Mouse (Mus musculus) myocyte (in vitro differentiated cells): ENCODE data around the gene Asic2.

ENCODE experiments used
- CEBPB ChIP-seq: IDR thresholded peaks from 2 replicates; pipeline ENCODE4 v1.6.1; 2011; ENCODE audit warnings: mild to moderate bottlenecking, moderate library complexity; ENCODE audit not compliant: poor library complexity, insufficient read depth, severe bottlenecking
- E2F4 ChIP-seq: IDR thresholded peaks from one replicate; pipeline ENCODE4 v1.6.1; 2011; ENCODE audit warnings: mild to moderate bottlenecking, control low read depth, moderate library complexity; ENCODE audit not compliant: insufficient read depth
- MAX ChIP-seq: IDR thresholded peaks from one replicate; pipeline ENCODE4 v1.6.1; 2011; ENCODE audit warnings: low read depth, mild to moderate bottlenecking, control low read depth
- MYOD1 ChIP-seq, 3 experiments: IDR thresholded peaks; one replicate each; pipeline ENCODE4 v1.6.1; 2011; ENCODE audit warnings: control low read depth in 2 of 3, low read depth in 2 of 3, mild to moderate bottlenecking in 2 of 3, moderate library complexity in 1 of 3; ENCODE audit not compliant: insufficient read length in 2 of 3, control insufficient read depth in 1 of 3
- MYOG ChIP-seq, 3 experiments: IDR thresholded peaks; one replicate each; pipeline ENCODE4 v1.6.1; 2011; ENCODE audit warnings: control low read depth in 2 of 3, low read depth in 2 of 3, mild to moderate bottlenecking in 2 of 3; ENCODE audit not compliant: insufficient read length in 2 of 3, control insufficient read depth in 1 of 3, insufficient read depth in 1 of 3
- POLR2A ChIP-seq: IDR thresholded peaks from one replicate; pipeline ENCODE4 v1.6.1; 2011; ENCODE audit warnings: low read depth, mild to moderate bottlenecking, control low read depth, moderate library complexity; ENCODE audit not compliant: insufficient read length
- POLR2AphosphoS2 ChIP-seq: IDR thresholded peaks from one replicate; pipeline ENCODE4 v1.6.1; 2011; ENCODE audit warnings: low read depth, control low read depth; ENCODE audit not compliant: insufficient read length
- REST ChIP-seq: IDR thresholded peaks from one replicate; pipeline ENCODE4 v1.6.1; 2011; ENCODE audit warnings: mild to moderate bottlenecking, control low read depth, moderate library complexity; ENCODE audit not compliant: insufficient read depth, insufficient read length
- USF1 ChIP-seq: IDR thresholded peaks from one replicate; pipeline ENCODE4 v1.6.1; 2011; ENCODE audit warnings: low read depth, mild to moderate bottlenecking, control low read depth, moderate library complexity

DNA sequence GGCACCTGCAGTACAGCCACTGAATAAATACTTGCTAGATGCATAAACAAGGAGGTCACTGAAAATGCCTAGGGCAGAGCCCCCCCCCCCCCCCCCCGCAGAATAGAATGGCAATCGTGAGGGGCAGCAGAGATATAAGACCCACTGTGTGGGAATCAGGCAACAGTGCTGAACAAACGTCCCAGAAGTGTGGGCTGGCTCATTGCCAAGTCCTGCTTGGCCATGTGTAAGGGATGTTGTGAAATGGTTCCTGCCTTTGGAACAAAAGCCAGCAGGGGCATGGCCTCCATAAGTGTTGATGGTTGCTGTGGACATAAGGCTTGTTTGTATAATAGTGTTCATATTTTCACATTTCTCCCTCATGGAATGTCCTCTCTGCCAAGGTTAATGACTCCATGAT, 487.1 kb downstream of the Asic2 start:
- TF ChIP-seq POLR2A (no peak), MYOD1 (IDR thresholded peaks at IDR 0.05; ENCODE audit: control insufficient read depth in 1 of 3, insufficient read length in 2 of 3, low read depth in 2 of 3) (no peak), REST (no peak), CEBPB (no peak), MYOG (IDR thresholded peaks at IDR 0.05; ENCODE audit: control insufficient read depth in 1 of 3, insufficient read depth in 1 of 3, insufficient read length in 2 of 3, low read depth in 2 of 3) (no peak), MAX (no peak), E2F4 (no peak), USF1 (no peak), POLR2AphosphoS2 (no peak)
